Mouse (Mus musculus) frontal cortex, postnatal 36 days (tissue): ENCODE data around the gene Dusp6.
"Not testable (repeated sequence)": the region's sequence is repeated elsewhere in the genome, so short reads cannot be mapped to it uniquely, and the experiment has no call there.

Experiments
- DNase-seq, 2 experiments: peaks; one replicate each; pipeline ENCODE4 v3.0.0; 2022; ENCODE audit warnings: low spot score in 2 of 2

Dusp6 gene

DNA sequence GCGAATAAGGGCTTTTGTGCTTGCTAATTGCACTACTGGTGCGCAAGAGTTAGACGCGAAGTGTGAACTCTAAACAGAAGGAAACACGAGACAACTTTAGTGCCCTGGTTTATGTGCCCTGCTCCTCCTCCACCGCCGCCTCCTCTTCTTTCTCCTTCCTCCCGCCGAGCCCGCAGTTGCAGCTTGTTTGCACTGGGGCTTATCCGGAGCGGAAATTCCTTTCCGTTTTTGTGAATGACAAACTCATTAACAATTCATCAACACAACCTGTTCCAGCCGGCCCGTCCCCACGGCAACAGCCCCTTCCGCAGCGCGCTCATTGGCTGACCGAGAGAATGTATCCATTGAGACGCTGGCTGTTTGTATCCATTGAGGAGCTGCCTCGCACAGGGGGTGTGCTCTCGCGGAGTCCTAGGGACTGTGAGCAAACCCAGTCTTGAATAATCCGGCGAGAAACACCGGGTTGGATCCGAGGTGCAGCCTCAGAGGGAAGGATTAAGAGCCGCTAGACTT, at the start of gene Dusp6:
TSS of gene Dusp6 (plus strand) at position 365 of the 513 bp plus-strand sequence.
- DNase-seq = peak; percentile 97 to 99

DNA sequence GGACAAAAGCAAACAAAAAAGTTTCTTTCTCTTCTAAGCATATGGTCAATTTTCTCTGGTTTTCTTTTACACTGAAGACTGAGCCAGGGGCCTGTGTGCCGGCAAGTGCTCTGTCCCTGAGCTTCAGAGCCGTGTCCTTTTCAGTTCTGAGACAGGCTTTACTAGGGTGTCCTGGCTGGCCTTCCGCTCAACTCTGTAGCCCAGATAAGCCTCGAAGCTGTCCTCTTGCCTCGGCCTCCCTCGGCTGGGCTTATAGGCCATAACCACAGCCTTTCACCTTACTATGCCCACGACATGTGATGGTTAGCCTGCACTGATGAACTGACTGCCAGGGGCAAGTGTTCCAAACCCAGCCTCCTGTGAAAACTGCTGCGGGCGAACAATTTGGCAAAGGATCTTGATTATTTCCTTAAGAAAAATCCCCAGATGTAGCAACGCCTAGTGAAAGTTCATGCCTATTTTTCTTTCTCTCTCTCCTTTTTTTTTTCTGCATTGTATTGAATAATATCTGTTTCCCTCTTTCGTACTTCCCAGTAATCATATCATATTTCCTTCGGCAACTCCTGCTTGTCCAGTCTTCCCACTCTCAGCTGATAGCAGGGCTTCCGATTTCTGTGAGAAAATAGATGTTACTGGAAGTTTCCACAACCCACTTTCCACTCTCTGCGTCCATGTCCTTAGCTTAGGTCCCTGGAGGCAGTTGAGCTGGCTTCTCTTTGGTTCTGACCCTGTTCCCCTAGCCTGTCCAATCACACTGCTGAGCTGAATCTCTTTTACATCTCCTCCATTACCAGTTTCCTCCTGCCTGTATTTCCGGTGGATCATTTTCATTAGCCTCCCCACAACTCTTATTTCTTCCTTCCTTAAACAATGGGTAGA, 48.4 kb upstream of the Dusp6 start:
- no peak for DNase-seq

DNA sequence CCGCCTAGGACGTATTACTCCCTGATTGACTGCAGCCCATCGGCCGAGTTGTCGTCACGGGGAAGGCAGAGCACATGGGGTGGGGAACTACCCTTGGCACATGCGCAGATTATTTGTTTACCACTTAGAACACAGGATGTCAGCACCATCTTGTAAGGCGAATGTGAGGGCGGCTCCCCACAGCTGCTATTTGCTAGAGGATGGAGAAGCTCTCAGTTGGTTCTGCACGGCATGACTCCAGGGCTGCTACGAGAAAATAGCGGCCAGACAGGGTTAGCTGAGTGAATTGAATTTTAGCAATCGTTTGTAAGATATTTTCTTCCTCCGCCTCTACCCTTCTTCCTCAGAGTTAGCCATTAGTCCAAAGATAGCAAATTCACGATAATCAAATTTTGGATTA, 46.5 kb upstream of the Dusp6 start:
- not testable (repeated sequence) for DNase-seq

DNA sequence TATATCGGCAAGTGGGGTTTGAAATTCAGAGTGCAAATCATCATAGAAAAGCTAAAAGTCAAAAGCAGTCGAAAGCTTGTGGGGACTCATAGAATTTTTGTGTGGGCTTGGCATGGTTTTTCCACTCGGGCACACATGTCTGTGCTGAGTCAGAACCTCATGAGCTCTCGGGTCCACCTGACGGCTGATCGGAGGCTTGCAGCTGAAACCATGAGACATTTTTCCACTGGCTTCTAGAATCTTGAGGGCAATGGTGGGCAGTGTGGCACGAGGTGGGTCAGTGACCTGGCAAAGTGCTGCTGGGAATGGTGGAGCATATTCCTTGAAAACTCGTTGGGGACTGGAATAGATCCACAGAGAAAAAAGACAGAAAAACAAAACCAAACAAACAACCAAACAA, 41.5 kb upstream of the Dusp6 start:
- no peak for DNase-seq

DNA sequence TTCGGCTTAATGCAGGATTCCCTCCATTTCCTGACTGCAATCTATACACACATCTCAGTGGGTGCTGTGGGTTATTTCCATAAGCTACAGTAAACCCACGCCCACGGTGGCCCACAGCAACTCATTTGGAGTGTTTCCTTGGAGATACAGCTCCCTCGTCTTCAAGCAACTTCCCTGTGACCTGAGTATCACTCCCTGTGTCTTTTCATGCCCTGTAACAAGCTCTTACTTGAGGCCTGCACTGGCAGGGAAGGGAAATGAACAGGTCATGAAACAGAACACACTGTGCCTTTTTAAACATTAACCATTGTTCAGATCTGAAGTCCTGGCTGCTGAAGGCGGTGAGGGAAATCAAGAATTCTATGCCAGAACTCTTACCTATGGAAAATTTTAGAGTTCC, 40.3 kb upstream of the Dusp6 start:
- peak; percentile 42 to 48 for DNase-seq

DNA sequence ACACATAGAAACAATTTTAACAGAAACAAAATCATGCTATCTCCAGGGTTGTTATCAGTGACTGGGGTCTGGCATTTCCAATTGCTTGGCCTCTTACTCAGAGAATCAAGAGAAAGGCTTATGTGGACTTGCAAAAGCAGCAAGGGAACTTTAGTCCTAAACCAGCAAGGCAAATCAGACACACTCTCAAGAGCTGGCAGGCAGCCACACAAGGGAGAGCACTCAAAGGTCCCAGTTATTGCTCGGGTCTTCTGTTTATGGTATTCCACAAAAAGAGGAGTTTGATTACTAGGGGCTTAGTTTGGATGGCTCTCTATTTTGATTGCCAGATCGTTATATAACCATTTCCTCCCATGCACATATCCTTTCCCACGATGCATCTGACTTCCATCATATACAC, 38.8 kb upstream of the Dusp6 start:
- no peak for DNase-seq

DNA sequence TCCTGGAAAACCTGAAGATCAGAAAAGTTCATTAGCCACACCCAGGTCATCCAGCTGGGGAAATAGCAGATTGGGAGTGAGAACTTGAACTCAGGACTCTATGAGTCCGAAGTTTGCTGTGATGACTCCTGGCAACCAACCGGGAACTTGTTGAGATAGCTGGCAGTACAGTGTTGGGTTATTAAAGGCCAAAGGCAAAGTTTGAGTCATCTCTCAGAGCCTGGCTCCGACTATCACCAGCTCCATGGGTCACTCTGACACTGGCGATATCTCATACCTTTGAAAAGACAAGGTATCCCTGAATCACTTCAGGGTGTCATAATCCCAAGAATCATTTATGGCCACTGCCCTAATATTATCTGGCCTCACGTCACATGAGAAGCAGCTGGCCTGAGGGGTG, 36.2 kb upstream of the Dusp6 start:
- DNase-seq = no peak

DNA sequence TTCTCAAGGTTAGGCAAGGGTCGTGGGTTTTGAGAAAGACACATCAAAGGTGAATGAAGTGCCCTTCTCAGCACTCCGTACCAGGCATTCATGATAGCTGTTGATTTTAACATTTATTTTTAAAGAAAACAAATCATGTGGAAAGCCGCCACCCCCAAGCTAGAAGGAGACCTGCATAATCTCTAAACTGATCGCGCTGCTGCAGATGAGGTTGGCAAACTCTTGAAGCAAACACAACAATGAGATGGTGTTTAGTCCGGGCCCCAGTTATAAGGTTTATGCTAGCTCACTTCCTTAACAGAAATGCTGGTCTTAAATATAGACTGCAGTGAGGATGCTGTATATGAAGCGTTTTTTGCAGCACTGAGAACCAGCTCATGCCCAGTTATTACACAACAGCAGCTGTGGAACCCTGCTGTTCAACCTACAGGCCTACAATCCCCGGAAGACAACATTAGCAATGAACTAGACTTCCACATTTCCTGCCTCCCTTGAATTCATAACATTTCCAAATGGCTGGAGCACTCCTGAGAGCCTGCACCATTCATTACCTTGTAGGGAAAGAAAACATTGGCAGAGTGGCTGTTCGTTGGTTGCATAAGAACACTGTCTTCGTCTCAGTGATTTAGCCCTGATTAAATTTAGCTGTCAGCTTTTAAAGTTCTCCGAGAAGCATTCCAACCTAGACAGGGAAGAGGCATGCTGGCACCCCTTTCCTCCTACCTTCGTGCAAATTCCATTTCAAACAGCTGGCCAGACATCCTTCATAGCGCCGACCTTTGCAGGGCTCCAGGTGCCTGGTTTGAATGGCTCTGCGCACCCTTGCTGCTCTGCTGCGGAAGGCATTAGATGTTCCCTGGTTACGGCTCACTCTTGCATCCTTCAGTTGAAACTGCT, 34.8 kb upstream of the Dusp6 start:
- DNase-seq = peak; percentile 42 to 66

DNA sequence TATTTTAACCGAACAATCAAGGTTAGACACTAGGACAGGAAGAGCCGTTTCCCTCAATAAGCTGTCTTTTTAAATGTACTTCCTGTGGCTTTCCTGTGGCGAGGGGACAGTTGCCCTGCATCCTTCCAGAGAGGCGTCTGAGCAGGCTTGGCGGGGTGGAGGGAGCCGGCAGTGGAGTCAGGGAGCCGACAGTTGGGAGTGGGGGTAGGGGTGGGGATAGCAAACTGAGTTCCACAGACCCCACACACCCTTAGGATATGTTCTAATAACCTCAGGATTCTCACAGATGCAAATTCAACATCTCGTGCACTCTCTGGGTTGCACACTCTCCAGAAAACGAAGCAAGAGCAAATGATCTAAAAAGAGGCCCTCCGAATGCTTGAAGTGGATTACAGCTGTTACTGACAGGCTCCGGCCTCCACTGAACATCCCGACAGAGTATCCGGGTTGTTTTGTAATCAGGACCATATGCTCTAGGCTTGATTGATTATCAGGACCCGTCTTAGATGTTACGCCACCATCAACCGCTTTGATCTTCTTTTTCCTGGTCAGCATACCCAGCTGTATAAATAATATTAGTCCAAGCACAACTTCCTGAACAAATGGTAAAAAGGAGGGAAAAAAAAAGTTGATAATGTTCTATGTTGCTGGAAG, 33.9 kb upstream of the Dusp6 start:
- no peak for DNase-seq

DNA sequence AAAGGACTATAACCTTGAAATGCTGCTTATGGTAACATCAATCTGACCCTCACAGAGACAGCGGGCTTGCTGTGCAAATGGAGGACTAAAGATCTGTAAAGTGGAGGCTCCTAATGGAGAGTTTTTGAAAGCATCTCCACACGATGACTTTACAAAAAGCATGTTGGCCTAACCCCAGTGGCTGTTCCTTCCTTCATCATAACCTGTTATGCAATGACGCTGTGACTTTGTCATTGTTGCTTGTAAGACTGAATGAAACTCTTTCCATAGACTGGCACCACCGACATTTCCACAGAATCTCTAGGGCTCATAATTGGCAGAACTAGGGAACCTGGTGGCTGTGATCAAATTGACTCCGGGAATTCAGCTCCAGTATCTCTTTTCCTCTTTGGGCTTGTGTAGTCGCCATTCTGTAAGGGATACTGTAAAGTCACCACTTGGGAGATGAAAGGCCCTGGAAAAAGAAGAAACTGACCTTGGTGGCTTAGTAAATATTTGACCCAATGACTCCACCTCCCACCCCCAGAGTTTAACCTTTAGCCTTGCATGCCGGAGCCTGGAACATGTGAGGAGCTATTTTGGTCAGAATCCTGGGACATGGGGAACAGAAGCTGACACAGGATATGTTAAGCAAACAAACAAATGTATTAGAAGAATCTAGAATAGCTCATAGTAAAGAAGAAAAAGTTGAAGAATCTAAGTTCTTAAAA, 30.4 kb upstream of the Dusp6 start:
- no peak for DNase-seq

DNA sequence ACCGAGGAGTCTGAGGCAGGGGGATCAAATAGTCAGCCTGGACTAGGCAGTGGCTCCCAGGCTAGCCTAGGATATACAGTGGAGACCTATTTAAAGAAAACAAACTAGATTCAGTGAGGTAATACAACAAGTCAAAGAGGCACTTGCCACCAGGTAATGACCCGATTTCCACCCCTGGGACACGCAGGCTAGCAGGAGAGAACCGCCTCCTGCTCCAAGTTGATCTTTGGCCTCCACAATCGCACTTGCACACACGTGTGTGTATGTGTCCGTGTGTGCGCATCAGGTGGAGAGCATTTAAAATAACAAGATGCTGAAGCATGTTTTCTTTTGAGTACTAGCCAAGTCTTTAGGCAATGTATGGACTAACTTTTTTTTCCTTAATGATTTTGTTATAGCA, 28.7 kb upstream of the Dusp6 start:
- DNase-seq = no peak

DNA sequence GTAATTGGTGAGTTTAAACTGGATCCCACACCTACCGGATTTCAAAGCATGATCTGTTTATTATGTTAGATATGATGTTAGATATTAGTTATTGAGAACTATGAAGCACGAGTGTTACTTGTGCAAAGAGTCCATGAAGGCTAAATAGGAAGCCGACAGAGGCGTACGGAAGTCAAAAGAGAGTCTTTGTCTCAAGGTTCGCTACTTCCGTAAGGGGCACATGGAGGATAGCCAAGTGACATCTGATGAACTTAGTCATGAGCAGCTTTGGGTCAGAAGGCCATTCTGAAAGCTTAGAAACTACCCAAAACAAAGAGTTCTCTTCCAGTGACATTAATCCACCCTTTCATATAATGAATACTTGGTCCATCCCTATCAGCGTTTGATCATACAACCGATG, 27.9 kb upstream of the Dusp6 start:
- no peak for DNase-seq

DNA sequence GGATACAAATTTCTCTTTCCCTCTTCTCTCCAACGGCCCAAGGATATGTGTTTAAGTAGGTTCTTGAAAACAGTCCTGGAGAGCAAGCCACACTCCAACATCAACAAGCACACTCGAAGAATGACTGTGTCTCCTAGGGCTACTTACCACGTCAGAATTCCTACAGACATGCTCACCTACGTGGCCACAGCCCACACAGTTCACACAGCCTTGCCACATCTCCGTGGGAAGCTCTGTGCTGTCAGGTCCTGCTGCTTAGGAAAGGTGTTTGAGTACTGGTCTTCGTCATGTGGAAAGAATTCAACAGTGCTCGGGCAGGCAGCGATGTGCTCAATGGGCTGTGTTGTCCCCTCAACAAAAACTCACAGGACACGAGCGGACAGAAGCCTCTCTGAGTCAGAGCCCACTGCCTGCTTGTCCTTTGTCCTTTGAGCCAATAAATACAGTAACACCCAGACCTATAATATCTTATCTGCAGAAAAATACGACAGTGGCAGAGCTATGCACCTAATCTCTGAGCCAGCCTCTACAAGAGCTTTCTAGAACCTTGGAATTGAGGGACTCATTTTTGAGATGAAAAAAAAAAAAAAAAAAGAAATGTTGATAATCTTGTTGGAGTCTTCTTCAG, 25.7 kb upstream of the Dusp6 start:
- no peak for DNase-seq

DNA sequence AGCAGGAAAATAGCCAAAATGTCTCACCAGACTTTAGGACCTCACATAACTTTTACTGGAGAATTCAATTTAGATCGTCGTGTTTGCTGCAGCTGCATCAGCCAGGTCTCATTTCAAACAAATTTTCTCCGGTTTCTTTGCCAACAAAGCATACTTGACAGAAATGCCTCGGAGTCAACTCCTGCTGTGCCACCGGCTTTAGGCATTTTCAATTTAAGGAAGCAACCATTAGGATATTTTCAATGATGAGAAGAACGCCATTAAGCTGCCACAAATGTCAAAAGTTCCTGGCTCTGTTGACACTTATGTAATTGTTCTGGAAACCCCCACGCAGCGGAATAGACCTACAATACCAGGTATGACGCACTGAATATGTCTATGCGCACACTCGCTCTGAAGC, 24.5 kb upstream of the Dusp6 start:
- DNase-seq = no peak

DNA sequence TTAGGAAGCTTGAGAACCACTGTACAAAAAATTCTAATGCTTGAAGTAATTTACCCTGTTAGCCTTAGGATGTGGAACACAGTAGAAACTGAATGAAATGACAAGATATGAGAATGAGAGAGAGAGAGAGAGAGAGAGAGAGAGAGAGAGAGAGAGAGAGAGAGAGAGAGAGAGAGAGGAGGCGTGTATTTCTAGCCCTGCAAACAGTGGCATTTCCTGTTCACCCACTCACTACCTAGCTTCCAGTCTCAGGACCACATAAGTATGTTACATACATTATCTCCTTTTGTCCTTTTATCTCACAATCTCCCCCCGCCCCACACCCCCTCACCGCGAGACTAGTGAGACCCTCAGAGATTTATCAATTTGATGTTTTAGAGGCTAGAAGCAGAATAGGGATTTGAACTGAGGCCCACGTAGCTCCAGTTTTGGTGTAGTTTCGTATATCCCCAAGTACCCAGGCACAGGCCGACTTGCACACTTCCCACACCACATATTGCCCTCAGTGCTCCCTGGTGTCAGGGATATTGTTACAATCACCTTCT, 21.7 kb upstream of the Dusp6 start:
- no peak for DNase-seq

DNA sequence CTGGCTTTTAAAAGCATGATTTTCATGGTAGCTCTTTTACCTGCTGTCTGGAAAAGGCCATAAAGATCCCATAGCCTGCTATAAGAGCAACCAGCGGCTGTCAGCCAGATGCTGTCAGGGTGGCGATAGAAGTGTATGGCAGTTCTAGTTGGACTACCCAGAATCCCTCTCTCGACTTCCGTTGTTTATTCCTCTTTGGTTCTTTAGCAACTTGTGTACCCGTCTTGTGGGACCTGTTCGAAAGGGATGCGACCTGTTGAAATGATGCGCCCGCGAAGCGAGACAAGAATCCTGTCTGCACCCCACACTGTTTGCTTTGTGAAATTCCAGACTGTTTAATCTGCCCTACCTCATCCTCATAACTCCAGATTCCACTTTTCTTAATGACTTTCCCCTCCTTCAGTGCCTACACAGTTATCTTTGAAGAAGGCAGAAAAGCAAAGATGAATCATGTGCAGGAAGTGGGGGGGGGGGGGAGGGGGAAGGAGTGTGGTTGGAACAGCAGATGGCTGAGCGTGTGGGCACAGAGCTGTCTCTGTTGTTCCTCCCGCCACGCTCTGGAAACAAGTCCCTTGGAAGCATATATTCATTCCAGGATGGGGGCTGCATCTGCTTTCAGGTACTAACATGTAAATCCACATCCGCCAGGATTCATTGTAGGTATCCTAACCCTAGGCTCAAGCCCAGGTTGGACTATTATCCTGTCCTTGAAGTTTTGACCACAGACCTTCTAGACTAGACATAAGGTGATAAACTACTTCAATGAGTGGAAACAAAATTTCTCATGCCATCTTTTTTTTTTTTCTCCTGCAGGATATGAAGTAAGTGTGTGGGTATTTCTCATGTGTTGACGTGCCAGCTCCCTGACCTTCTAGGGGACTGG, 21.0 kb upstream of the Dusp6 start:
- peak; percentile 65 to 76 for DNase-seq

DNA sequence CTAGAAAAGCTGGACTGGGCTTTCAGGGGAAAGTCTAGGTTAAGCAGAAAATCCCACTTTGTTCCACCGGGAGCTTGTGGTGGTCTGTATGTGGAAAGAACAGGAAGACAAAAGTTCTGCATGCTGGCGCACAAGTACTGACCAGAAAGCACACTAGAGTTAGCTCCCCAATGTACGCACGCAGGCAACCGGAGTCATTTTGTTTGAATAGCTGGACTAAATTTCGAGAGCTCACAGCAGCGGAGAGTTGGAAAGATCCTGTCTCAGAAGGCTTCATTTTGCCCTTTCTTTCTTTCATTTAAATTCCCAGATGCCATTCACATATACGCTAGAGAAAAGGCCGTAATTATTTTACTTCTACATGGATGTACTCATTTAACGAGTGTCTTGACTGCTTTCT, 20.3 kb upstream of the Dusp6 start:
- peak in 1 of 2 experiments; percentile 36 for DNase-seq

DNA sequence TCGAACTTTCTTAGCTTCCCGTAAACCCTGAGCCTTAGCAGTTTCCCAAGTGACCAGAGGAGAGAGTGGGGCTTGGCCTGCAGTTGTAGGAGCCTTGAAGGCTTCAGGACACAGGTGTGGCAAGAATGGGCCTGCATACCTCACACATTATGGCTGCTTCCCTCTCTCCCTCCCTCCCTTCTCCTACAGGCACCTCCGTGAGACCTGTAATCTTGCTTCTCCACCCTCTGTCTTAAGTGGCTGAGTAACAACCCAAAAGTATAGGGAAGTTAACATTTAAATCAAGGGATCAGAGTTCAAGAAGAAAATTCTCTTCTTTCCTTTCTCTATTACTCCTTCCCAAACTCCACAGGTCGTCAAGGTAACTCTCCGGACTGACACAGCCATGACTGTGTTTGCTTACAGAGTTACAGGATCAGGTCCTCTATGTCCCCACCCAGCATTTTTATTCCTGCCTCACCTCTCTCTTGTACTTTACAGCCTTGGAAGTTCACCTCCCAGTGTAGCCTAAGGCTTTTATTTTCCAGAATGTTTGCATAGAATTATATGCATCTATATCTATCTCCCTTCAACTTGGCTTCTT, 19.0 kb upstream of the Dusp6 start:
- no peak for DNase-seq

DNA sequence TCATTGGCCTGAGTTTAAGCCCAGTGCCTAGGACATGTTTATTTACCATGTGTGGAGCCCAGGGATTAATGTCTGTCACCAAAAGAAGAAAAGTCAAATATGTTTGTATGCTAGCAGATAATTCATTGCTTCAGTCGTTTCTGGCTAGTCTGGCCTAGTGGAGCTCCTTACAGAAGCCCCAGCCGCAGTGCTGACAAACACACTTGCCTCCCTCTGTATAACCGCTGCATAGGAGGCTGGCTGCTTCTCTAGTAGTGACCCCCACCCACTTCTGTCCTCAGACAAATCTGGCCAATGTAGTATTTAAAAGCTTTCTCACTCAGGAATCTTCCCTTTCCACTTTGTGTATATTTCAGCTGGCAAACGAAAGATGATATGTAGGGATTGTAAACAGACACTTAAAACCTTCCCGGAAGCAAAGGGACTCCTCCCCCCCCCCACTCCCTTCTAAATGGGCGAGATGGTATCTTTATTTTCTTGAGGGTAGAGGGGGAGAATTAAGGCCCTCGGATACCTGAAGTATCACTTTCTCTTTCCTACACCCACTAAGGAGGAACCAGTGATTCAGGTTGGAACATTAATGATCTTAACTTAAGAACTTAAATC, 18.3 kb upstream of the Dusp6 start:
- no peak for DNase-seq
